Mouse (Mus musculus) C2C12 (cell line): ENCODE measurements around the gene Tmem80. TPM values are rescaled to one million over a fixed set of nuclear protein-coding genes. Genes with fewer than 3 reads are reported as not detected.

Experiments
- H3K27me3 ChIP-seq: one replicate; pipeline ENCODE4 v1.6.1; 2011; ENCODE audit not compliant: control insufficient read depth, insufficient read depth, insufficient read length
- H3K36me3 ChIP-seq: one replicate; pipeline ENCODE4 v1.6.1; 2011; ENCODE audit not compliant: control insufficient read depth, insufficient read depth
- H3K4me3 ChIP-seq: one replicate; pipeline ENCODE4 v1.5.1; 2011; ENCODE audit warnings: mild to moderate bottlenecking, control low read depth; ENCODE audit not compliant: poor library complexity, insufficient read depth, severe bottlenecking
- H3K79me2 ChIP-seq: one replicate; pipeline ENCODE4 v1.6.1; 2011; ENCODE audit not compliant: control insufficient read depth, insufficient read depth
- H3K79me3 ChIP-seq: one replicate; pipeline ENCODE4 v1.6.1; 2011; ENCODE audit warnings: low read depth, control low read depth
- H3ac ChIP-seq: one replicate; pipeline ENCODE3; 2011; ENCODE audit warnings: low read depth; ENCODE audit not compliant: control insufficient read depth, insufficient read length
- CEBPB ChIP-seq: IDR thresholded peaks from one replicate; pipeline ENCODE4 v1.6.1; 2011; ENCODE audit warnings: low read depth, mild to moderate bottlenecking, control low read depth, moderate library complexity
- CTCF ChIP-seq: IDR thresholded peaks from one replicate; pipeline ENCODE4 v1.5.1; 2011; ENCODE audit not compliant: control insufficient read depth, insufficient read depth, insufficient read length
- FOSL1 ChIP-seq: IDR thresholded peaks from one replicate; pipeline ENCODE4 v1.8.0; 2011; ENCODE audit warnings: mild to moderate bottlenecking, low read length; ENCODE audit not compliant: poor library complexity, insufficient read depth, severe bottlenecking
- MAX ChIP-seq: IDR thresholded peaks from one replicate; pipeline ENCODE4 v1.6.1; 2011; ENCODE audit warnings: mild to moderate bottlenecking, control low read depth
- MYOD1 ChIP-seq: IDR thresholded peaks from one replicate; pipeline ENCODE4 v1.6.1; 2011; ENCODE audit warnings: low read depth; ENCODE audit not compliant: control insufficient read depth, insufficient read length
- MYOG ChIP-seq: IDR thresholded peaks from one replicate; pipeline ENCODE4 v1.6.1; 2011; ENCODE audit not compliant: control insufficient read depth, insufficient read length; ENCODE audit errors: extremely low read depth
- USF1 ChIP-seq: IDR thresholded peaks from one replicate; pipeline ENCODE4 v1.6.1; 2011; ENCODE audit warnings: low read depth, mild to moderate bottlenecking, control low read depth, moderate library complexity
- polyA plus RNA-seq: library from polyadenylated mRNA; unstranded; fragments of >200 nt; fragmentation: generic; extraction: Trizol; gene quantifications from one replicate; pipeline ENCODE4 v1.2.1, GENCODE M21; 2012; ENCODE audit warnings: missing spikeins

Gene Tmem80
- polyA plus RNA-seq, 1 experiment, result 18.9 TPM

DNA sequence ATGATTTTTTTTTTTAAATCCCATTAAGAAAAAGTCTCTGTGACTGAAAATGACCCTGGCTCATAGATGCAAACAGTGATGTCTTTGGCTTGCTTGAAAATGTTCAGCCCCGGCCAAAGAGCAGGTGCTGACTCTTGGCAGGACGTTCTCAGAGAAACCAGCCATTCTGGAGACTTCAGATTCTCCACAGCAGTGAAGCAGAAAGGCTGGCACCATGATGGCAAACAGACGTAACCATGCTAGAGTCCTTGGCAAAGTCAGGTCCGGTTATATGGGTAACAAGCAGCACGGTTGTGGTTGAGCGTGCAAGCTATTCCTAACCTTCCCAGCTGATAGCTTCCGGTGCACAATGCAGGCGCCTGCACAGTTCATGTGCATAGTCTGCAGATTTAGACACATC is 28.4 kb upstream of the Tmem80 start:
- peaks cover 20% of the 10 kb centered on the region for H3K36me3 ChIP-seq
- H3K27me3 ChIP-seq, result peaks cover 3% of the 10 kb centered on the region
- H3K4me3 ChIP-seq, result no peak overlapping the region
- no peaks in the 10 kb centered on the region for H3K79me3 ChIP-seq
- no peaks in the 10 kb centered on the region for H3K79me2 ChIP-seq
- TF ChIP-seq USF1 (no peak), FOSL1 (no peak), MAX (no peak), CTCF (no peak), MYOD1 (no peak), MYOG (no peak), CEBPB (no peak)
- H3ac ChIP-seq, result no peak overlapping the region

DNA sequence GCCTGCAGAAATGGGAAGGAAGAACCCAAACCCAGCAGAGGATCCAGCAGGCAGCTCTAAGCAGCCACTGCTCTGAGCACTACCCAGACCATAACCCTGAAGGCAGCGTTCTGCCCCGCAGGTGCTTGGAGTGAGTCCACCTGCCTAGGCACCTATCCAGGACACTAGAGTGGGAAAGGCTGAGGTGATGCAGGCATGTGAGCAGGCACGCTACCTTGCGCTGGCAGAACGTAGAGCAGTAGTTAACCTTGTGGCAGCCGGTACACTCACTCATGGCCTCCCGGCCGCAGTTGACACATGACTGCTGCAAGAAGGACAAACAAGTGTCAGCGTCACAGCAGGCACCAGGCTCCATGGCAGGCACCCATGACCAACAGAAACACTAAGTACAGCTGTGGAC is 26.2 kb upstream of the Tmem80 start:
- peaks cover 38% of the 10 kb centered on the region for H3K36me3 ChIP-seq

DNA sequence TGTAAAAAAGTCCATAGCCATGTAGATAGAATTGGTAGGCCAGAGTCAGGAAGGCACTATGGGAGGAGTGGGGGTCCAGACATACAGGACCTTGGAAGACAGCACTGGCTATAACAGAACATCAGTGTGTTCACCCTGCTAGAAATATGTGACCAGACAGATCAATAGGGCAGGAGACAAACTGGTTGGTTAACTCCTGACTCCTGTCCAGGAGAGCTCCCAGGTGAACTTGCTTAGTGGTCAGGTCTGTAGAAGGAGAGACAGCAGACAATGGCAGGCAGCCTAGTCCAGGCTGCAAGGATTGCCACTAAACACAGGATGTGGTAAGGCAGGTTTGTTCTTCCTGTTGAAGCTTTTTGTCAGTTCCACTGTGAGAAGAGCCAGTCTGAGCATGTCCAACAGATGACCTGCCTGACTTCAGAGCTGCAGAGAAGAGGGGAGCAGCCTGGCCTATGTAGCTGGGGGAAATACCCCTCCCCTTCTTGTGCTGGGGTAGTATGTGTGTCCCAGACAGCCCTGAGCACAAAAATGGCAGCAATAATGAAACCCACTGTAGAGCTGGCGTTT is 24.8 kb upstream of the Tmem80 start:
- H3ac ChIP-seq, result no peak overlapping the region
- no peaks in the 10 kb centered on the region for H3K79me2 ChIP-seq
- TF ChIP-seq MYOG (no peak), CEBPB (no peak), MAX (no peak), MYOD1 (no peak)
- H3K4me3 ChIP-seq, result no peak overlapping the region
- no peaks in the 10 kb centered on the region for H3K27me3 ChIP-seq
- peaks cover 47% of the 10 kb centered on the region for H3K36me3 ChIP-seq
- no peaks in the 10 kb centered on the region for H3K79me3 ChIP-seq

More for the DNA sequence above, 26.2 kb upstream of the Tmem80 start:
- H3ac ChIP-seq, result no peak overlapping the region
- H3K79me2 ChIP-seq, result no peaks in the 10 kb centered on the region
- TF ChIP-seq MYOG (no peak), USF1 (no peak), MYOD1 (no peak), FOSL1 (no peak), CEBPB (no peak), MAX (no peak), CTCF (no peak)
- no peaks in the 10 kb centered on the region for H3K27me3 ChIP-seq
- no peak overlapping the region for H3K4me3 ChIP-seq
- H3K79me3 ChIP-seq, result no peaks in the 10 kb centered on the region

DNA sequence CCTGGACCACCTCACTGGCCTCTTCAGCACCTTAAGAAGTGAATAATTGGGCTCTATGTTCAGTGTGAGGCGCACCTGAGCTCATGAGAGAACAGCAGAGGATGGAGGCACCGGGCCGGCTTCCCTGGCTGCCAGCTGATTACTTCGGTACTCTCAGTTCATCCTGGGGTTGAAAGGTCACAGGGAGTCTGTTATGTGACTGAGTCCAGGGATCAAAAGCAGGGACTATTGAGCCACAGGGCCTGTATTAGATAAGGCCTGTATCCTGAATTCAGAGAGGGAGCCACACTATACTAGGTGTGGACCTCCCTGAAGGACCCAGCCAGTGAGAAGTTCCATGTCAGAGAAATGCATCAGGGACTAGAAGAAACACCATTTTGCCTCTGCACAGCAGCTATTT is 23.0 kb upstream of the Tmem80 start:
- Histone ChIP-seq H3K36me3 (peaks cover 64% of the 10 kb centered on the region), H3K4me3 (no peak overlapping the region)
- TF ChIP-seq CEBPB (no peak), FOSL1 (no peak), MYOD1 (no peak), MAX (no peak), MYOG (no peak), CTCF (no peak), USF1 (no peak)

DNA sequence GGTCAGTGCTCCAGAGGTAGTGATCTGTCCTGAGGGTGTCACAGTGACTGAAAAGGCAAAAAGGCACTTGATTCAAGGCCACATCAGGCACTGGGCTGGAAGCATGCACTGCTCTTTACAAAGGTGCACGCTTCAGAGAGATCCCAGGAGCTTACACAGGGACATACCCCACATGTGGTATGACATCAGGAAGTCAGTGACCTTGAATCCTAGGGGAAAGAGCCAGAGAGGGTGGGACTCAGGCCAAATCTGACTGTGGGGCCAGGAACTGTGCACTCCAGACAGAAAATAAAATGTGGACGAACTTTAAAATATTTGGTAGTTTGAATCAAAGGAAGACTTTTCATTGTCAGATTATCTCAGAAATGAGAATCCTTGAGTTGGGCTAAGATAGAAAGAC is 13.1 kb upstream of the Tmem80 start:
- H3K4me3 ChIP-seq, result no peak overlapping the region
- peaks cover 85% of the 10 kb centered on the region for H3K36me3 ChIP-seq
- no peaks in the 10 kb centered on the region for H3K79me3 ChIP-seq
- no peaks in the 10 kb centered on the region for H3K79me2 ChIP-seq
- H3K27me3 ChIP-seq, result no peaks in the 10 kb centered on the region
- no peak overlapping the region for H3ac ChIP-seq
- TF ChIP-seq CTCF (no peak), USF1 (no peak), MAX (no peak), CEBPB (no peak), MYOG (no peak), MYOD1 (no peak), FOSL1 (no peak)

More for the DNA sequence above, 23.0 kb upstream of the Tmem80 start:
- Histone ChIP-seq H3K27me3 (no peaks in the 10 kb centered on the region), H3ac (no peak overlapping the region), H3K79me2 (no peaks in the 10 kb centered on the region), H3K79me3 (no peaks in the 10 kb centered on the region)

DNA sequence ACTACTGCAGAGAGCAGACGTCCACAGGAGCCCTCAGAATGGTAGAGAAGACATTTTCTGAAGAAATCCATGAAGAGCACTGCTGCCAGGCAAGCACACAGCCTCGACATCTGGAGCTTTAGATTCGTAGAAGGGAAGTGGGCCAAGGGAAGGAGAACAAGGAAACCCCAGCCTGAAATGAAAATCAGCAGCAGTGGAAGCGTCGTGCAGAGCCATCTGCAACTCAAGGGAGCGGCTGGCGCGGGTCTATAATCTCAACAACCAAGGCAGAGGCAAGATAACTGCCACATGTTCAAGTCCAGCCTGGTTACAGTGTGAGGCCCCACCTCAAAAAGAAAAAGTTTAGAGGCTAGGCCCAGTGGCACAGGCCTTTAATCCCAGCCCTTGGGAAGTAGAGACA is 12.5 kb upstream of the Tmem80 start:
- Histone ChIP-seq H3K4me3 (no peak overlapping the region), H3K79me2 (no peaks in the 10 kb centered on the region), H3K79me3 (no peaks in the 10 kb centered on the region), H3K36me3 (peaks cover 85% of the 10 kb centered on the region), H3ac (no peak overlapping the region), H3K27me3 (no peaks in the 10 kb centered on the region)
- TF ChIP-seq MYOD1, result no peak
